Comparison of ENCODE assay signal across 11 mouse cellular contexts in genomic region chr6:91980011-91980410, GRCm38 (mm10). TPM values are rescaled to one million over a fixed set of nuclear protein-coding genes. Genes with fewer than 3 reads are reported as not detected.
DNase-seq lines count a peak whose midpoint lies in the region; ATAC-seq lines count a peak whose summit lies in the region.
"Had no signal": no experiment of that assay in that cellular context is flagged by ENCODE, and none has a peak within 500 bp of the region (broad histone marks: within the 10 kb centered on the region; RNA-seq: fewer than 3 reads in every experiment).

No protein-coding gene starts in this region.

- DNase-seq in heart, adult 9 months (ENCODE audit: low spot score in 2 of 2): no peak
- DNase-seq in hindbrain, embryonic 10.5 days (ENCODE audit: low spot score): no peak
- DNase-seq in liver, embryonic 13.5 days: no peak
- no peak for DNase-seq in frontal cortex, postnatal 36 days (ENCODE audit: low spot score in 2 of 2)
- no peak for DNase-seq in thymus, postnatal 36 days

- peaks cover 12% of the 10 kb centered on the region for H3K4me1 ChIP-seq in heart, embryonic 15.5 days (replicated peaks)
- H3K4me1 ChIP-seq in brown adipose tissue, adult 24 weeks (ENCODE audit: control insufficient read depth, insufficient read depth, insufficient read length, low read length): peaks cover 14% of the 10 kb centered on the region
- peaks cover 26% of the 10 kb centered on the region for H3K4me1 ChIP-seq in hindbrain, embryonic 10.5 days (replicated peaks)
- H3K4me1 ChIP-seq in liver, embryonic 13.5 days (replicated peaks): peaks cover 2% of the 10 kb centered on the region; the same call in 1 of the 2 replicates

- H3K9ac ChIP-seq in heart, embryonic 15.5 days: 0 out of 2 replicates have a peak overlapping the region, but pooled peaks have one; percentile 59
- no peak overlapping the region for H3K9ac ChIP-seq in liver, embryonic 13.5 days

- H3K27me3 ChIP-seq in heart, embryonic 15.5 days: peaks cover 39% of the 10 kb centered on the region
- H3K27me3 ChIP-seq in hindbrain, embryonic 10.5 days (ENCODE audit: insufficient read depth, poor library complexity, severe bottlenecking): peaks cover 41% of the 10 kb centered on the region
- H3K27me3 ChIP-seq in liver, embryonic 13.5 days: peaks cover 59% of the 10 kb centered on the region

- no peak for ATAC-seq in heart, embryonic 15.5 days (replicated peaks; ENCODE audit: insufficient number of reproducible peaks, insufficient read depth, low FRiP score, low read depth)
- no peak for ATAC-seq in liver, embryonic 13.5 days (ENCODE audit: low read depth)
- no peak for ATAC-seq in megakaryocyte progenitor cell, adult 5-6 weeks (replicated peaks; ENCODE audit: poor library complexity)
- ATAC-seq: inflammation-experienced regulatory T-cells, adult 6 months had no signal

- peak overlapping the region; percentile 59 for H3K4me3 ChIP-seq in heart, embryonic 15.5 days
- H3K4me3 ChIP-seq in brown adipose tissue, adult 24 weeks (ENCODE audit: insufficient read depth, low read depth, low read length): peak overlapping the region; percentile 71
- H3K4me3 ChIP-seq in hindbrain, embryonic 10.5 days: peak overlapping the region; percentile 71
- peak overlapping the region; percentile 53; the same call in 1 of the 2 replicates for H3K4me3 ChIP-seq in liver, embryonic 13.5 days (replicated peaks)

- H3K9me3 ChIP-seq in heart, embryonic 15.5 days (replicated peaks): no peaks in the 10 kb centered on the region
- no peaks in the 10 kb centered on the region for H3K9me3 ChIP-seq in hindbrain, embryonic 10.5 days
- no peaks in the 10 kb centered on the region for H3K9me3 ChIP-seq in liver, embryonic 13.5 days (replicated peaks)
- H3K9me3 ChIP-seq: megakaryocyte, embryonic 14.5 days had no signal

- 58% methylated on average over 3 of the region's 3 CpGs for WGBS in heart, embryonic 15.5 days
- WGBS in hindbrain, embryonic 10.5 days: 52% methylated on average over 3 of the region's 3 CpGs
- 30% methylated on average over 3 of the region's 3 CpGs for WGBS in liver, embryonic 13.5 days (ENCODE audit: insufficient replicate concordance)

- H3K27ac ChIP-seq in heart, embryonic 15.5 days: peak overlapping the region; percentile 58
- H3K27ac ChIP-seq in brown adipose tissue, adult 24 weeks (replicated peaks; ENCODE audit: low read depth, low read length): peak overlapping the region; percentile 91
- peak overlapping the region; percentile 37; the same call in 1 of the 2 replicates for H3K27ac ChIP-seq in hindbrain, embryonic 10.5 days
- H3K27ac ChIP-seq in liver, embryonic 13.5 days: no peak overlapping the region

- peak overlapping the region; percentile 93 for H3K4me2 ChIP-seq in heart, embryonic 15.5 days
- H3K4me2 ChIP-seq in liver, embryonic 13.5 days: peak overlapping the region; percentile 63

- H3K36me3 ChIP-seq in heart, embryonic 15.5 days: no peaks in the 10 kb centered on the region
- no peaks in the 10 kb centered on the region for H3K36me3 ChIP-seq in hindbrain, embryonic 10.5 days
- H3K36me3 ChIP-seq in liver, embryonic 13.5 days: no peaks in the 10 kb centered on the region

RNA-seq across cellular contexts. Expression of gene Fgd5, which starts 1.3 kb away (rescaled TPM):
- 11.6 and 16.1 TPM in 2 replicates for polyA plus RNA-seq in heart, embryonic 15.5 days (2015; fragmentation: Nextera tagmentation; extraction: Ambion mirVana)
- 3.8 and 8.7 TPM in 2 replicates for polyA plus RNA-seq in brown adipose tissue, adult 24 weeks (2012; ENCODE audit: insufficient read depth, insufficient read length, missing spikeins)
- polyA plus RNA-seq in hindbrain, embryonic 10.5 days (2016; fragmentation: Nextera tagmentation; extraction: Ambion mirVana): 7.4 and 8.1 TPM in 2 replicates
- polyA plus RNA-seq in liver, embryonic 13.5 days (2015; fragmentation: Nextera tagmentation; extraction: Ambion mirVana): 2.4 and 2.7 TPM in 2 replicates
- 0.24 and 0.32 TPM in 2 replicates for total RNA-seq in megakaryocyte progenitor cell, adult 5-6 weeks (2015)
- 0.41 TPM in 1 of 2 replicates, not detected in the other for total RNA-seq in megakaryocyte progenitor cell, adult 5-6 weeks (2017)
- total RNA-seq: CH12.LX had no signal
- polyA plus RNA-seq: inflammation-experienced regulatory T-cells, adult 6 months had no signal
